Mouse (Mus musculus): ENCODE measurements around the gene Gm16405.
"Not testable (repeated sequence)": the region's sequence is repeated elsewhere in the genome, so short reads cannot be mapped to it uniquely, and the experiment has no call there.

Gm16405 gene

DNA sequence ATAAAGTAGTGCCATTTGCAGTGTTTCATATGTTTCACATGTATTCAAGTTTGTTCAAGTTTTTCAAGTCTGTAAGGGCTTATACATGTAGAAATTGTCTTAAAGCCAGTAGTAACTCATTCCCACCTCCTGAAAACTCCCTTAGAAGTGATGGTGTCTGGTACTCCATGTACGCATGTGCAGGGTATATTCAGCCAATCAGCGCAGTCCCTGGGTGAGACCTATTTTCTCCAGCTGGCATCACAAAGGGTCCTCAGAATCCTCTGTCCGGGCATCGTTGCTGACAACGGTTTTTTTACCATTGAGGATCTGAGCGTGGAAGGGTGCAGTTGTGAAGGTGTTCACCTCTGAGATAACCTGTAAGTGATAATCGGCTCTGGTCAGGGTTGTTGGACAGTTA lies at the start of gene Gm16405:
TSS of gene Gm16405 (plus strand) at position 301 of the 400 bp plus-strand sequence.
- in situ Hi-C loops (cut with MboI; ENCODE audit: unreplicated experiment in 2 of 2) = not testable (repeated sequence)
